Mouse (Mus musculus): ENCODE measurements around the gene Lpcat2b. TPM values are rescaled to one million over a fixed set of nuclear protein-coding genes. Genes with fewer than 3 reads are reported as not detected.
"Not testable (repeated sequence)": the region's sequence is repeated elsewhere in the genome, so short reads cannot be mapped to it uniquely, and the experiment has no call there.

The Lpcat2b gene
- polyA plus RNA-seq (2012; rRNA removed), result not detected in 2 replicates

- DNase-seq (ENCODE audit: low read depth, low spot score), result no peak
- WGBS, result 79% methylated on average over 3 of the region's 3 CpGs
Observed at GRCm38 (mm10) chr5:107431249-107431648, at the start of gene Lpcat2b. Gene Lpcat2b, plus strand, starts transcription at chr5:107431549.

- not testable (repeated sequence) for DNase-seq (ENCODE audit: low read depth, low spot score)
Observed at GRCm38 (mm10) chr5:107386448-107386847, 44.9 kb upstream of the Lpcat2b start.

- 93% methylated on average over 1 of the region's 1 CpGs for WGBS
- no peak for DNase-seq (ENCODE audit: low read depth, low spot score)
Observed at GRCm38 (mm10) chr5:107387788-107388187, 43.6 kb upstream of the Lpcat2b start.

- WGBS, result 92% methylated on average over 2 of the region's 2 CpGs
- no peak for DNase-seq (ENCODE audit: low read depth, low spot score)
Observed at GRCm38 (mm10) chr5:107389373-107389772, 42.0 kb upstream of the Lpcat2b start.

- 77% methylated on average over 2 of the region's 2 CpGs for WGBS
- no peak for DNase-seq (ENCODE audit: low read depth, low spot score)
Observed at GRCm38 (mm10) chr5:107394437-107394836, 36.9 kb upstream of the Lpcat2b start.

GRCm38 (mm10) chr5:107402436-107402835, 28.9 kb upstream of the Lpcat2b start, which contains the start of gene Ephx4:
Gene Ephx4, plus strand, starts transcription at chr5:107402736.
- WGBS, result 32% methylated on average over 5 of the region's 5 CpGs
- no peak for DNase-seq (ENCODE audit: low read depth, low spot score)

- DNase-seq (ENCODE audit: low read depth, low spot score), result no peak
- WGBS, result 1% methylated on average over 80 of the region's 80 CpGs
Observed at GRCm38 (mm10) chr5:107403011-107403946, 28.1 kb upstream of the Lpcat2b start.

GRCm38 (mm10) chr5:107403947-107404684, 27.2 kb upstream of the Lpcat2b start:
- 20% methylated on average over 12 of the region's 12 CpGs for WGBS
- no peak for DNase-seq (ENCODE audit: low read depth, low spot score)

- no peak for DNase-seq (ENCODE audit: low read depth, low spot score)
- WGBS, result 93% methylated on average over 4 of the region's 4 CpGs
Observed at GRCm38 (mm10) chr5:107405361-107405760, 26.0 kb upstream of the Lpcat2b start.

GRCm38 (mm10) chr5:107410305-107410704, 21.0 kb upstream of the Lpcat2b start:
- DNase-seq (ENCODE audit: low read depth, low spot score), result no peak
- 90% methylated on average over 1 of the region's 1 CpGs for WGBS

GRCm38 (mm10) chr5:107411326-107411725, 20.0 kb upstream of the Lpcat2b start:
- no peak for DNase-seq (ENCODE audit: low read depth, low spot score)
- 62% methylated on average over 4 of the region's 4 CpGs for WGBS

GRCm38 (mm10) chr5:107412285-107412684, 19.1 kb upstream of the Lpcat2b start:
- WGBS, result 85% methylated on average over 2 of the region's 2 CpGs
- no peak for DNase-seq (ENCODE audit: low read depth, low spot score)

GRCm38 (mm10) chr5:107415098-107415497, 16.3 kb upstream of the Lpcat2b start:
- no peak for DNase-seq (ENCODE audit: low read depth, low spot score)
- WGBS, result 87% methylated on average over 2 of the region's 2 CpGs

GRCm38 (mm10) chr5:107421676-107422075, 9.7 kb upstream of the Lpcat2b start:
- WGBS, result 9% methylated on average over 1 of the region's 1 CpGs
- no peak for DNase-seq (ENCODE audit: low read depth, low spot score)

GRCm38 (mm10) chr5:107434001-107434400, 2.7 kb downstream of the Lpcat2b start:
- no peak for DNase-seq (ENCODE audit: low read depth, low spot score)
- 86% methylated on average over 5 of the region's 5 CpGs for WGBS

- 86% methylated on average over 6 of the region's 6 CpGs for WGBS
- DNase-seq (ENCODE audit: low read depth, low spot score), result no peak
Observed at GRCm38 (mm10) chr5:107436185-107436584, 4.8 kb downstream of the Lpcat2b start.

GRCm38 (mm10) chr5:107436587-107437209, 5.3 kb downstream of the Lpcat2b start:
- 83% methylated on average over 6 of the region's 6 CpGs for WGBS
- no peak for DNase-seq (ENCODE audit: low read depth, low spot score)

GRCm38 (mm10) chr5:107437464-107438281, 6.3 kb downstream of the Lpcat2b start, which contains the start of gene Btbd8:
Gene Btbd8, plus strand, starts transcription at chr5:107437997.
- peak; percentile 89 for DNase-seq (ENCODE audit: low read depth, low spot score)
- WGBS, result under 1% methylated on average over 51 of the region's 51 CpGs

- 8% methylated on average over 7 of the region's 7 CpGs for WGBS
- no peak for DNase-seq (ENCODE audit: low read depth, low spot score)
Observed at GRCm38 (mm10) chr5:107438353-107438752, 7.0 kb downstream of the Lpcat2b start.
